Mouse (Mus musculus): ENCODE results near the gene Dck. TPM values are rescaled to one million over a fixed set of nuclear protein-coding genes. Genes with fewer than 3 reads are reported as not detected.

The Dck gene
- total RNA-seq (2023), result 26.8 TPM

GRCm38 (mm10) chr5:88764987-88765481, at the start of gene Dck:
Dck (plus strand) TSS chr5:88764996.

GRCm38 (mm10) chr5:88720116-88721002, 44.4 kb upstream of the Dck start, which contains the start of gene Mob1b:
Mob1b (plus strand) TSS chr5:88720855.

Other genes with a start within 250 kb of the Dck start
- 50.5 TPM for gene Jchain, start 237.1 kb upstream of the Dck start, total RNA-seq (2023)
- gene Utp3, start 210.5 kb upstream of the Dck start, total RNA-seq (2023), result 52.7 TPM
- gene Rufy3, start 200.0 kb upstream of the Dck start, total RNA-seq (2023), result 5.9 TPM
- gene Grsf1, start 88.8 kb upstream of the Dck start, total RNA-seq (2023), result 41.4 TPM
- 23.4 TPM for gene Mob1b, start 44.1 kb upstream of the Dck start, total RNA-seq (2023)
- gene Slc4a4, start 121.8 kb downstream of the Dck start, total RNA-seq (2023), result 2.4 TPM